Mouse (Mus musculus) megakaryocyte, embryonic 14.5 days (primary cell): ENCODE results near the gene Senp1. TPM values are rescaled to one million over a fixed set of nuclear protein-coding genes. Genes with fewer than 3 reads are reported as not detected.
A peak's percentile ranks its signal among the peaks of the same experiment; 100 is the strongest.

Experiments
- H3K27me3 ChIP-seq: replicated peaks from 2 replicates; pipeline ENCODE3; 2012; ENCODE audit warnings: inconsistent platforms
- H3K36me3 ChIP-seq: replicated peaks from 2 replicates; pipeline ENCODE3; 2012; ENCODE audit warnings: low read length, inconsistent platforms, mixed read lengths
- H3K4me1 ChIP-seq: 2 replicates; pipeline ENCODE4 v1.6.1; 2012; ENCODE audit warnings: inconsistent platforms
- H3K4me3 ChIP-seq: replicated peaks from 2 replicates; pipeline ENCODE3; 2012; ENCODE audit warnings: moderate library complexity, mild to moderate bottlenecking, inconsistent platforms
- H3K9me3 ChIP-seq: 2 replicates; pipeline ENCODE4 v1.6.1; 2012; ENCODE audit warnings: inconsistent platforms
- FLI1 ChIP-seq: IDR thresholded peaks from 2 replicates; pipeline ENCODE4 v1.6.1; 2012; ENCODE audit warnings: low read length, inconsistent platforms, mixed read lengths
- GATA1 ChIP-seq: IDR thresholded peaks from 3 replicates; pipeline ENCODE4 v1.6.1; 2012; ENCODE audit warnings: mixed read lengths, low read length, inconsistent platforms, borderline replicate concordance
- polyA plus RNA-seq: library from polyadenylated mRNA; stranded (reverse); fragments of >175 nt; gene quantifications from 2 replicates; pipeline ENCODE4 v1.2.3, GENCODE M21; 2012; ENCODE audit warnings: low replicate concordance; ENCODE audit not compliant: insufficient read depth

Gene Senp1
- polyA plus RNA-seq, 1 experiment: 5.1 TPM

GRCm38 (mm10) chr15:98089421-98090183 lies 3.9 kb downstream of the Senp1 start:
- TF ChIP-seq GATA1 (no peak), FLI1 (no peak)
- Histone ChIP-seq H3K4me1 (peaks cover 31% of the 10 kb centered on the region), H3K4me3 (peak overlapping the region; percentile 80), H3K27me3 (no peaks in the 10 kb centered on the region), H3K36me3 (peaks cover 41% of the 10 kb centered on the region), H3K9me3 (no peaks in the 10 kb centered on the region)

- Histone ChIP-seq H3K4me1 (peaks cover 31% of the 10 kb centered on the region), H3K9me3 (no peaks in the 10 kb centered on the region), H3K36me3 (peaks cover 48% of the 10 kb centered on the region), H3K4me3 (peak overlapping the region; percentile 80), H3K27me3 (no peaks in the 10 kb centered on the region)
- no peak for TF ChIP-seq FLI1
- no peak for TF ChIP-seq GATA1
These were observed 4.7 kb downstream of the Senp1 start for GRCm38 (mm10) chr15:98088889-98089288.

DNA sequence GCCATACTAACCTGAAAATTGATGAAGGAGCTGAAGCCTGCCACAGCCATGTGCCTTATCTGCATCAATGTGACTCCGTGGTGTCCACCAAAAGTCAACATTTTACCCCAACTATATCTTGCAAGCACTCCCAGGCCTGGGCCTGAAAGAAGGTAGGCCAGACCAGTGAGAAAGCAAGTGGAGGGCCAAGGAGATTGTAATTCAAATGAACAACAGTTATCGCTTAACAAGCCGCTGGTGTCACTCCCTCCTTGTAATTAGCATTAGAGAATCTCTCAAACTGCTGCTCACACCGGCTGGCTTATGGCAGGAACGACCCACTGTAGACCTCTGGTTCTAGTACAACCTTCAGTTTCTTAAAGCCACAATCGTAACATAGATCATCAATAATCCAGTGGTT lies 16.6 kb downstream of the Senp1 start:
- Histone ChIP-seq H3K4me1 (peaks cover 16% of the 10 kb centered on the region), H3K4me3 (no peak overlapping the region), H3K27me3 (no peaks in the 10 kb centered on the region), H3K36me3 (peaks cover 98% of the 10 kb centered on the region), H3K9me3 (no peaks in the 10 kb centered on the region)
- TF ChIP-seq GATA1 (no peak), FLI1 (no peak)

- TF ChIP-seq GATA1 (no peak), FLI1 (no peak)
- H3K4me3 ChIP-seq: no peak overlapping the region
- H3K36me3 ChIP-seq: peaks cover 96% of the 10 kb centered on the region
- no peaks in the 10 kb centered on the region for H3K9me3 ChIP-seq
- H3K4me1 ChIP-seq: peaks cover 25% of the 10 kb centered on the region
- H3K27me3 ChIP-seq: no peaks in the 10 kb centered on the region
These were observed 18.5 kb downstream of the Senp1 start for GRCm38 (mm10) chr15:98075034-98075433.

GRCm38 (mm10) chr15:98074521-98074920 lies 19.0 kb downstream of the Senp1 start:
- TF ChIP-seq GATA1 (no peak), FLI1 (no peak)
- H3K9me3 ChIP-seq: no peaks in the 10 kb centered on the region

DNA sequence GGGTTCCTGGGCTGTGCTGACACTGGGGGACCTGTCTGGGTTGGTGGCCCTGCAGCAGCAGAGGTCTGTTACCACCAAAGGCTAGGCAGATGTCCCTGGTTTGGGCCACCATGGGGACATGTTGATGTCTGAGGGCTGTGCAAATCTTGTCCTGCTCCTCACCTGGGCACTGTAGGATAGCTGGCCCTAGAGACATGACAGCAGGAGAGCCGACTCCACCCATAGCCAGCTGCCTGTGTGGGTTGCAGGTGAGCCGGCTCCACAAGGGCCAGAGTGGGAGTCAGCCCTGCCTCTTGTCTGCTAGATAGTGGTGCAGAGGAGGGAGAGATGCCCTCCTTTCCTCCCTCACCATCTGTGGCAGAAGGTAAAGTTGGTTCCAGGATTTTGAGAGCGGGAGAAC lies 23.2 kb downstream of the Senp1 start:
- Histone ChIP-seq H3K9me3 (no peaks in the 10 kb centered on the region), H3K4me1 (peaks cover 40% of the 10 kb centered on the region), H3K27me3 (no peaks in the 10 kb centered on the region), H3K4me3 (no peak overlapping the region), H3K36me3 (peaks cover 96% of the 10 kb centered on the region)
- TF ChIP-seq FLI1: no peak
- TF ChIP-seq GATA1: no peak

More at GRCm38 (mm10) chr15:98074521-98074920, 19.0 kb downstream of the Senp1 start:
- Histone ChIP-seq H3K36me3 (peaks cover 98% of the 10 kb centered on the region), H3K4me3 (no peak overlapping the region), H3K27me3 (no peaks in the 10 kb centered on the region), H3K4me1 (peaks cover 26% of the 10 kb centered on the region)

GRCm38 (mm10) chr15:98069566-98070245 lies 23.8 kb downstream of the Senp1 start:
- Histone ChIP-seq H3K4me1 (peaks cover 36% of the 10 kb centered on the region), H3K9me3 (no peaks in the 10 kb centered on the region), H3K27me3 (no peaks in the 10 kb centered on the region), H3K4me3 (no peak overlapping the region), H3K36me3 (peaks cover 96% of the 10 kb centered on the region)
- TF ChIP-seq FLI1: no peak
- TF ChIP-seq GATA1: no peak

DNA sequence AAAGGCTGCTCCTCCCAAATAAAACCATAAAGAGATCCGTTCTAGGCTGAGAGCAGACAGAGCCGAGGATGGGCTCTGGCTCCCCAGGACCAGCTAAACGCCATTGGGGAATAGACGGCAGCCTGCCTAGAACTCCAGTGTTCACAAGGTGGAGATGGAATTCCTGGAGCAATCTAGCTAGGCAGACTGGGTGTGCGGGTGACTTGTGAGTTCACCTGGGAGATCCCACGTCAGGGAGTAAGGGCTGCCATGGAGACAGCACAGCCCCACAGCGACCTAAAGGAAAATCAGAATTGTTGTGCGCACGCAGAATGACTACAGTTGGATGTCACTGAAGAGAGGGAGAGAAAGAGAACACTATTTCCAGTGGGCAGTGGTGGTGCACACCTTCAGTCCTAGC lies 25.0 kb downstream of the Senp1 start:
- no peaks in the 10 kb centered on the region for H3K9me3 ChIP-seq
- no peaks in the 10 kb centered on the region for H3K27me3 ChIP-seq
- TF ChIP-seq FLI1 (no peak), GATA1 (no peak)
- peaks cover 27% of the 10 kb centered on the region; the same call in 1 of the 2 replicates for H3K4me1 ChIP-seq
- H3K4me3 ChIP-seq: no peak overlapping the region
- peaks cover 96% of the 10 kb centered on the region for H3K36me3 ChIP-seq

GRCm38 (mm10) chr15:98067492-98067891 lies 26.1 kb downstream of the Senp1 start:
- TF ChIP-seq FLI1: no peak
- no peak for TF ChIP-seq GATA1
- Histone ChIP-seq H3K9me3 (no peaks in the 10 kb centered on the region), H3K36me3 (peaks cover 95% of the 10 kb centered on the region), H3K4me3 (no peak overlapping the region), H3K27me3 (no peaks in the 10 kb centered on the region), H3K4me1 (peaks cover 26% of the 10 kb centered on the region; the same call in 1 of the 2 replicates)

GRCm38 (mm10) chr15:98066602-98067001 lies 26.9 kb downstream of the Senp1 start:
- Histone ChIP-seq H3K4me1 (peaks cover 21% of the 10 kb centered on the region; the same call in 1 of the 2 replicates), H3K36me3 (peaks cover 95% of the 10 kb centered on the region), H3K9me3 (no peaks in the 10 kb centered on the region), H3K4me3 (no peak overlapping the region), H3K27me3 (no peaks in the 10 kb centered on the region)
- TF ChIP-seq FLI1: no peak
- TF ChIP-seq GATA1: no peak
